Mouse (Mus musculus): ENCODE measurements around the gene Blmh. TPM values are rescaled to one million over a fixed set of nuclear protein-coding genes. Genes with fewer than 3 reads are reported as not detected.

Gene Blmh
- total and polyA plus RNA-seq, 3 experiments: 167 to 261 (median 212) TPM

DNA sequence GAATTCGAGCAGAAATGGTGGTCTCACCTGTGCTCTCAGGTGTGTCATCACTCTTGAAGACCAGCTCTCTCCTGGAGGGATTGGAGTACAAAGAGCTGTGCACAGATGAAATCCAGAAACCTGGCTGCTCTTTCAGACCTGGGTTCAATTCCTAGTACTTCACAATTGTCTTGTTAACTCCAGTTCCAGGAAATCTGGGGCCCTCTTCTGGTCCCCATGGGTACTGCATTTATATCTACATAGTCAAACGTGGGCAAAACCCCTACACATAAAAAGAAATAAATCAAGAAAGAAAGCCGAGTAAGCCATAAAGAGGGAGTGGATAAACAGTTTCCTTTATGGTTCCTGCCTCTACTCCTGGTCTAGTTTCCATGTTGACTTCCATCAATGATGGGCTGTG lies 8.6 kb downstream of the Blmh start:
- no peak for TF ChIP-seq ZC3H11A (IDR thresholded peaks at IDR 0.05; ENCODE audit: low read depth, low read length)
- TF ChIP-seq ELF1 (IDR thresholded peaks at IDR 0.05; ENCODE audit: low read depth, low read length): no peak
- no peak for TF ChIP-seq MXI1 (IDR thresholded peaks at IDR 0.05; ENCODE audit: low read depth, low read length)
- TF ChIP-seq CHD1 (IDR thresholded peaks at IDR 0.05; ENCODE audit: low read depth, low read length): no peak
- no peak for TF ChIP-seq BHLHE40 (IDR thresholded peaks at IDR 0.05; ENCODE audit: low read depth, low read length)
- peak; percentile 14 for TF ChIP-seq RAD21 (IDR thresholded peaks at IDR 0.05; ENCODE audit: low read depth, low read length)
- TF ChIP-seq TBP (conservative IDR thresholded peaks at IDR 0.05; ENCODE audit: low read depth, low read length): no peak
- no peak for TF ChIP-seq ZNF384 (IDR thresholded peaks at IDR 0.05; ENCODE audit: low read depth, low read length)
- no peak for TF ChIP-seq CTCF (conservative IDR thresholded peaks at IDR 0.05 in 1 of 2, IDR thresholded peaks at IDR 0.05 in 1 of 2; ENCODE audit: low read depth in 2 of 2, low read length in 2 of 2)
- TF ChIP-seq KAT2A (IDR thresholded peaks at IDR 0.05; ENCODE audit: insufficient replicate concordance, low read length): no peak
- TF ChIP-seq SMC3 (IDR thresholded peaks at IDR 0.05; ENCODE audit: low read depth, low read length): peak; percentile 5; the same call in 1 of the 2 replicates
- Histone ChIP-seq H3K27ac (ENCODE audit: insufficient read depth, low read depth) (no peak overlapping the region), H3K36me3 (replicated peaks in 1 of 2; ENCODE audit: control insufficient read depth in 1 of 2, insufficient read depth in 1 of 2, low read length in 1 of 2) (no peaks in the 10 kb centered on the region), H3K9ac (ENCODE audit: insufficient read depth, low read depth) (no peak overlapping the region), H3K9me3 (replicated peaks; ENCODE audit: low read length) (peaks cover 5% of the 10 kb centered on the region), H3K4me3 (replicated peaks in 1 of 3; ENCODE audit: low read depth in 2 of 3, low read length in 2 of 3, poor library complexity in 1 of 3) (no peak overlapping the region), H3K79me2 (replicated peaks; ENCODE audit: control insufficient read depth, extremely low read depth, insufficient read depth, poor library complexity, severe bottlenecking) (no peaks in the 10 kb centered on the region), H3K27me3 (replicated peaks) (no peaks in the 10 kb centered on the region), H3K4me2 (ENCODE audit: insufficient read depth, low read depth, poor library complexity, severe bottlenecking) (no peak overlapping the region), H3K4me1 (ENCODE audit: control insufficient read depth in 1 of 2, insufficient read depth in 2 of 2) (no peaks in the 10 kb centered on the region)
- DNase-seq (ENCODE audit: extremely low read depth): peak; percentile 23
- dilution Hi-C loops (cut with MboI; ENCODE audit: extremely low pct_ligation_motif_present, extremely low pct_unique_long_range_greater_than_20kb, low sequenced_read_pairs) (no loop called here), in situ Hi-C loops (cut with MboI; ENCODE audit: low pct_ligation_motif_present, low pct_unique_long_range_greater_than_20kb, low sequenced_read_pairs) (no loop called here)

GRCm38 (mm10) chr11:76936578-76936977 lies 12.0 kb downstream of the Blmh start:
- H3K27me3 ChIP-seq (replicated peaks): no peaks in the 10 kb centered on the region
- no peaks in the 10 kb centered on the region for H3K79me2 ChIP-seq (replicated peaks; ENCODE audit: control insufficient read depth, extremely low read depth, insufficient read depth, poor library complexity, severe bottlenecking)
- H3K4me2 ChIP-seq (ENCODE audit: insufficient read depth, low read depth, poor library complexity, severe bottlenecking): no peak overlapping the region
- peaks cover 5% of the 10 kb centered on the region for H3K9me3 ChIP-seq (replicated peaks; ENCODE audit: low read length)
- H3K4me1 ChIP-seq (ENCODE audit: control insufficient read depth in 1 of 2, insufficient read depth in 2 of 2): peaks cover 0 to 5% of the 10 kb centered on the region in 2 experiments; a peak in 1 of 4 replicates
- H3K36me3 ChIP-seq (replicated peaks in 1 of 2; ENCODE audit: control insufficient read depth in 1 of 2, insufficient read depth in 1 of 2, low read length in 1 of 2): no peaks in the 10 kb centered on the region
- no peak overlapping the region for H3K4me3 ChIP-seq (replicated peaks in 1 of 3; ENCODE audit: low read depth in 2 of 3, low read length in 2 of 3, poor library complexity in 1 of 3)
- dilution Hi-C loops (cut with MboI; ENCODE audit: extremely low pct_ligation_motif_present, extremely low pct_unique_long_range_greater_than_20kb, low sequenced_read_pairs) (no loop called here), in situ Hi-C loops (cut with MboI; ENCODE audit: low pct_ligation_motif_present, low pct_unique_long_range_greater_than_20kb, low sequenced_read_pairs) (no loop called here)
- no peak for DNase-seq (ENCODE audit: extremely low read depth)
- no peak overlapping the region for H3K27ac ChIP-seq (ENCODE audit: insufficient read depth, low read depth)
- no peak for TF ChIP-seq GABPA (IDR thresholded peaks at IDR 0.05; ENCODE audit: insufficient replicate concordance, low read depth, low read length)
- no peak for TF ChIP-seq KAT2A (IDR thresholded peaks at IDR 0.05; ENCODE audit: insufficient replicate concordance, low read length)
- TF ChIP-seq CHD1 (IDR thresholded peaks at IDR 0.05; ENCODE audit: low read depth, low read length): no peak
- TF ChIP-seq CTCF (conservative IDR thresholded peaks at IDR 0.05 in 1 of 2, IDR thresholded peaks at IDR 0.05 in 1 of 2; ENCODE audit: low read depth in 2 of 2, low read length in 2 of 2): peak in 1 of 2 experiments; percentile 53; a peak in 2 of 4 replicates
- no peak for TF ChIP-seq ETS1 (conservative IDR thresholded peaks at IDR 0.05; ENCODE audit: low read depth, low read length)
- TF ChIP-seq JUND (conservative IDR thresholded peaks at IDR 0.05; ENCODE audit: low read depth, low read length): no peak
- TF ChIP-seq ZKSCAN1 (IDR thresholded peaks at IDR 0.05; ENCODE audit: borderline replicate concordance, low read depth, low read length): no peak
- TF ChIP-seq RAD21 (IDR thresholded peaks at IDR 0.05; ENCODE audit: low read depth, low read length): peak; percentile 57
- no peak for TF ChIP-seq POLR2AphosphoS2 (IDR thresholded peaks at IDR 0.05; ENCODE audit: low read depth, low read length)
- TF ChIP-seq SMC3 (IDR thresholded peaks at IDR 0.05; ENCODE audit: low read depth, low read length): peak; percentile 45
- TF ChIP-seq UBTF (IDR thresholded peaks at IDR 0.05; ENCODE audit: low read depth, low read length): no peak
- no peak for TF ChIP-seq PAX5 (IDR thresholded peaks at IDR 0.05; ENCODE audit: low read length)
- TF ChIP-seq RCOR1 (conservative IDR thresholded peaks at IDR 0.05; ENCODE audit: low read depth, low read length): no peak
- TF ChIP-seq USF2 (conservative IDR thresholded peaks at IDR 0.05; ENCODE audit: low read depth, low read length): no peak
- no peak for TF ChIP-seq BHLHE40 (IDR thresholded peaks at IDR 0.05; ENCODE audit: low read depth, low read length)
- TF ChIP-seq SIN3A (IDR thresholded peaks at IDR 0.05; ENCODE audit: low read length): no peak
- H3K9ac ChIP-seq (ENCODE audit: insufficient read depth, low read depth): no peak overlapping the region
